Mouse (Mus musculus) C2C12 (cell line): ENCODE results near the gene Naa15. TPM values are rescaled to one million over a fixed set of nuclear protein-coding genes. Genes with fewer than 3 reads are reported as not detected.

Experiments
- H3K27me3 ChIP-seq: one replicate; pipeline ENCODE4 v1.6.1; 2011; ENCODE audit not compliant: control insufficient read depth, insufficient read depth, insufficient read length
- H3K36me3 ChIP-seq: one replicate; pipeline ENCODE4 v1.6.1; 2011; ENCODE audit not compliant: control insufficient read depth, insufficient read depth
- H3K4me3 ChIP-seq: one replicate; pipeline ENCODE4 v1.5.1; 2011; ENCODE audit warnings: mild to moderate bottlenecking, control low read depth; ENCODE audit not compliant: poor library complexity, insufficient read depth, severe bottlenecking
- H3K79me2 ChIP-seq: one replicate; pipeline ENCODE4 v1.6.1; 2011; ENCODE audit not compliant: control insufficient read depth, insufficient read depth
- H3K79me3 ChIP-seq: one replicate; pipeline ENCODE4 v1.6.1; 2011; ENCODE audit warnings: low read depth, control low read depth
- H3ac ChIP-seq: one replicate; pipeline ENCODE3; 2011; ENCODE audit warnings: low read depth; ENCODE audit not compliant: control insufficient read depth, insufficient read length
- CEBPB ChIP-seq: IDR thresholded peaks from one replicate; pipeline ENCODE4 v1.6.1; 2011; ENCODE audit warnings: low read depth, mild to moderate bottlenecking, control low read depth, moderate library complexity
- CTCF ChIP-seq: IDR thresholded peaks from one replicate; pipeline ENCODE4 v1.5.1; 2011; ENCODE audit not compliant: control insufficient read depth, insufficient read depth, insufficient read length
- FOSL1 ChIP-seq: IDR thresholded peaks from one replicate; pipeline ENCODE4 v1.8.0; 2011; ENCODE audit warnings: mild to moderate bottlenecking, low read length; ENCODE audit not compliant: poor library complexity, insufficient read depth, severe bottlenecking
- MAX ChIP-seq: IDR thresholded peaks from one replicate; pipeline ENCODE4 v1.6.1; 2011; ENCODE audit warnings: mild to moderate bottlenecking, control low read depth
- MYOD1 ChIP-seq: IDR thresholded peaks from one replicate; pipeline ENCODE4 v1.6.1; 2011; ENCODE audit warnings: low read depth; ENCODE audit not compliant: control insufficient read depth, insufficient read length
- MYOG ChIP-seq: IDR thresholded peaks from one replicate; pipeline ENCODE4 v1.6.1; 2011; ENCODE audit not compliant: control insufficient read depth, insufficient read length; ENCODE audit errors: extremely low read depth
- USF1 ChIP-seq: IDR thresholded peaks from one replicate; pipeline ENCODE4 v1.6.1; 2011; ENCODE audit warnings: low read depth, mild to moderate bottlenecking, control low read depth, moderate library complexity
- polyA plus RNA-seq: library from polyadenylated mRNA; unstranded; fragments of >200 nt; fragmentation: generic; extraction: Trizol; gene quantifications from one replicate; pipeline ENCODE4 v1.2.1, GENCODE M21; 2012; ENCODE audit warnings: missing spikeins

Naa15 gene
- polyA plus RNA-seq, 1 experiment, result 13.3 TPM

DNA sequence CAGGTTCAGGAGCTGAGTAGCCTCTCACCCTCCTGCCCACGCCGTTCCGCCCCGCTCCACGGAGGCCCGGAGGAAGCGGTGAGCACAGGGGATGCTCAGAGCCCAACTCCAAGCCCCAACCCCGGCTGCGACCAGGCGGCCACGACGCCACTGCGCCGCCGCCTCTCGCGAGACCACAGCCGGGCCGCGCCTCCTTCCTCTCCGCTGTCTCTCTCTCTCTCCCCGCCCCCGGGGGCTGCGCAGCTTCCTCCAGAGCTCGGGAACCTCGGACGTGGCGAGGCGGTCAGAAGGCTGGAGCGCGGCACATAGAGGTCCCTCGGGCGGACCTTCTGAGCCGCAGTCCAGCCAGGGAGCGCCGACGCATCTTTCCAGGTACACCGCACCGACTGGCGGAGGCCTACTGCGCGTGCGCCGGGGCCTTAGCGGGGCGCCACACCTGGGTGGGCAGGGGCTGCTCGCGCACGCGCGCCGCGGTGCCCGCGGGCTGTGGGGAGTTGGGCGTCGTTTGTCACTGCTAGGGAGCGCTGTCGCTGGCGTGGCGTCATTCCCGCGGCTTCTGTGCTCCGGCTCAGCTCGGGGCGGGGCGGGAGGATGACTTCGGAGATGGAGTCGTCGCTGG lies 68.9 kb downstream of the Naa15 start, which contains the start of gene Rab33b:
Gene Rab33b (plus strand): TSS at position 180 of the 619 bp plus-strand sequence.
- TF ChIP-seq FOSL1 (no peak), CTCF (peak; percentile 38)
- Histone ChIP-seq H3K36me3 (no peaks in the 10 kb centered on the region), H3K79me2 (peaks cover 39% of the 10 kb centered on the region), H3K79me3 (peaks cover 25% of the 10 kb centered on the region), H3K4me3 (peak within 1 kb of the TSS; percentile 90), H3K27me3 (no peaks in the 10 kb centered on the region), H3ac (peak within 1 kb of the TSS; percentile 84)

DNA sequence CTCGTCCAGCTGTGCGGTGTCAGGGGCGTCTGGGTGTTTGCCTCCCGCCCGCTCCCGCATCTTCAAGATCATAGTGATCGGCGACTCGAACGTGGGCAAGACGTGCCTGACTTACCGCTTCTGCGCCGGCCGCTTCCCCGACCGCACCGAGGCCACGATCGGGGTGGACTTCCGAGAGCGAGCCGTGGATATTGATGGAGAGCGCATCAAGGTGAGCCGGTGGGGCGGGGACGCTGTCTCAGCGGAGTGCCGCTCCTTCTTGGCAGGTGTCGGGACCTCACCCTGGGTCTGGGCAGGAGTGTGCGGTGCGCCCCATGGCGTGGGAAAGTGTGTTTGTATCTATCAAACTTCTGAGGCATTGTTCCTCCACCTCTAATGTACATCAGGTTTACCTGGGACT lies 69.4 kb downstream of the Naa15 start:
- Histone ChIP-seq H3K79me2 (peaks cover 43% of the 10 kb centered on the region), H3ac (peak overlapping the region; percentile 84), H3K79me3 (peaks cover 25% of the 10 kb centered on the region), H3K4me3 (peak overlapping the region; percentile 90), H3K27me3 (no peaks in the 10 kb centered on the region), H3K36me3 (no peaks in the 10 kb centered on the region)
- no peak for TF ChIP-seq CTCF
- TF ChIP-seq MYOD1, result no peak
- no peak for TF ChIP-seq MYOG
- TF ChIP-seq FOSL1, result no peak
- no peak for TF ChIP-seq CEBPB
- TF ChIP-seq USF1, result no peak
- TF ChIP-seq MAX, result no peak

DNA sequence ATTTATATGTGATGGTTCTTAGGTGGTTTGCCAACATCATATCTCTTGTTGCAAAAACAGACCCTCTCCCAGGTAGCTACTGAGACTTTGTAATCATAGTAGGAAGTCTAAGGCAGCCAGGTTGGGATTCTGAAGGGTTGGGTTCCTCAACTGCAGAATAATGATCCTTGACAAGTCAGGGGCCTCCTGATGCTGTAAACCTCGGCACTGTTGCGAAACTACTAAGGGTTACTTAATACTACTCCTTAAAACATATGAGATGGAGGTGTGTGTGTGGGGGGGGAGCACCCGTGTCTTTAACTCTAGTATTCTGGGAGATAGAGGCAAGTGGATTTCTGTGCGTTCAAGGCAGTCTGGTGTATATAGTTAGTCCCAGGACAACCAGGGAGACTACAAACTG lies 70.4 kb downstream of the Naa15 start:
- no peak for TF ChIP-seq FOSL1
- TF ChIP-seq CEBPB, result peak; percentile 73
- Histone ChIP-seq H3K36me3 (no peaks in the 10 kb centered on the region), H3K4me3 (no peak overlapping the region), H3K79me2 (peaks cover 52% of the 10 kb centered on the region), H3ac (no peak overlapping the region), H3K27me3 (no peaks in the 10 kb centered on the region), H3K79me3 (peaks cover 30% of the 10 kb centered on the region)

DNA sequence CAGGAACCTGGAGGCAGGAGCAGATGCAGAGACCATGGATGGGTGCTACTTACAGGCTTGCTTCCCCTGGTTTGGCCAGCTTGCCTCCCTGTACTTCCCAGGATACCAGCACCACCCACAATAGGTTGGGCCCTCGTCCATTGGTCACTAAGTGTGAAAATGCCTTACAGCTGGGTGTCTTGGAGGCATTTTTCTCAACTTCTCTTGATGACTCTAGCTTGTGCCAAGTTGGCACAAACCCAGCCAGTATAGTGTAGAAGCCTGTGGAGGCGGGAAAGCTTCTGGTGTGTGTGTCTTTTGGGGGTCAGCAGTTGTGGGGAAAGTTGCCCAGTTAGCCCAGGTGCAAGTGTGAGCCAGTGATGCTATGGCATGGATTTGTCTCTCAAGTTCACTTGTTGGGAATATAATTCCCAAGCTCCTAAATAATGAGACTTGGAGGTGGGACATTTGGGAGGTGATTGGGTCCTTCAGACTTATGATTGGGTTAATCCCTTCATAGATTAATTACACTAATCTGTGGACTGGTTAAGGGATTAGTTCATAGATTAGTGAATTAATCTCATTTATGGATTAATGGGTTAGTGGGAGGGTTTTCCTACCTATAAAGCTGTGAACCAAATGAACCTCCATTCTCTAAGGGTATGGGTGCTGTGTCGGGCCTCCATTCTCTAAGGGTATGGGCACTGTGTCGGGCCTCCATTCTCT lies 71.7 kb downstream of the Naa15 start:
- H3K36me3 ChIP-seq, result no peaks in the 10 kb centered on the region
- H3K79me2 ChIP-seq, result peaks cover 65% of the 10 kb centered on the region
- peaks cover 30% of the 10 kb centered on the region for H3K79me3 ChIP-seq
- no peak for TF ChIP-seq USF1
- no peak for TF ChIP-seq CEBPB
- no peak for TF ChIP-seq CTCF
- TF ChIP-seq MAX, result no peak
- no peak for TF ChIP-seq FOSL1
- no peak for TF ChIP-seq MYOG
- no peak for TF ChIP-seq MYOD1
- no peaks in the 10 kb centered on the region for H3K27me3 ChIP-seq
- H3K4me3 ChIP-seq, result no peak overlapping the region
- no peak overlapping the region for H3ac ChIP-seq

DNA sequence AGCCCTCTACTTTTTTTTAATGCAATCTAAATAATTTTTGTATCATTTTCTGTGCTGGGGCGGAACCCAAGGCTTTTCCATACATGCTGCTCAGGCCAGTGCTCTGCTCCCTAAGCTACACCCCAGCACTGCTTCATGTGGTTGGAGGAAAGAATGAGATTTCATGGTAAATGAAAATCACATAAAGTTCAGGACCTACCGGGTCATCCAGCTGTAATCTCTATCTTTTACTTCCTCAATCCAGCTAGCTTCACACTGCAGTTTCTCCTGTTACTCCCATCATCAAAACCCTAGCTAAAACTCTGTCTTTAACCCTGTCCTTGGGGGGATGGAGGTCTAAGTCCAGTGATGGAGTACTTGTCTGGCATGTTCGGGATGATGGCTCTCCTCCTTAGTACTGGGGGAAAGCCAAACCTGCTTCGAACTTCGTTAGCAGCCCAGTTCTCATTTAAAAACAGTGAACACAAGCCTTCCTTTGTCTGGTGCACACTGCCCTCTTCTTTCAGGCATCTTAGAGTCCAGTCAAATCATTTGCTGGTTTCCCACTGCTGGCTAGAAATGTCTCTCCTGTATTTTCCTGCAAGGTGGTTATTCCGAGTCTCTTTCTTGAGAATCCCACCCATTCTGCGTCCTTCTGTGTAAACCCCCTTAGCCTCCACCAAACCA lies 75.3 kb downstream of the Naa15 start:
- Histone ChIP-seq H3ac (no peak overlapping the region), H3K4me3 (no peak overlapping the region), H3K79me3 (peaks cover 22% of the 10 kb centered on the region), H3K79me2 (peaks cover 62% of the 10 kb centered on the region), H3K27me3 (no peaks in the 10 kb centered on the region), H3K36me3 (peaks cover 14% of the 10 kb centered on the region)
- no peak for TF ChIP-seq CEBPB
- no peak for TF ChIP-seq MAX
- TF ChIP-seq CTCF, result no peak
- no peak for TF ChIP-seq MYOG
- TF ChIP-seq USF1, result no peak
- no peak for TF ChIP-seq MYOD1
- TF ChIP-seq FOSL1, result no peak
